Mouse (Mus musculus): ENCODE results near the gene Gnb1l. TPM values are rescaled to one million over a fixed set of nuclear protein-coding genes. Genes with fewer than 3 reads are reported as not detected.
A peak's percentile ranks its signal among the peaks of the same experiment; 100 is the strongest.

The Gnb1l gene
- polyA plus RNA-seq, 1 experiment from 2014 or later = 13.3 TPM

- Histone ChIP-seq H3K27ac (ENCODE audit: low read depth, low read length) (no peak overlapping the region), H3K9me3 (ENCODE audit: control insufficient read depth, low read length) (no peaks in the 10 kb centered on the region), H3K36me3 (ENCODE audit: control insufficient read depth, insufficient read depth, low read length) (no peaks in the 10 kb centered on the region), H3K4me2 (ENCODE audit: low read depth) (no peak overlapping the region), H3K27me3 (ENCODE audit: control insufficient read depth, insufficient read depth, low read length) (peaks cover 9% of the 10 kb centered on the region; the same call in 1 of the 2 replicates), H3K4me3 (ENCODE audit: low read depth, low read length) (no peak overlapping the region), H3K4me1 (ENCODE audit: control insufficient read depth, insufficient read depth, low read length) (peaks cover 5% of the 10 kb centered on the region), H3K9ac (ENCODE audit: low read length) (no peak overlapping the region)
- no peak for ATAC-seq (ENCODE audit: insufficient read depth, low FRiP score, low TSS enrichment)
- no peak for DNase-seq (ENCODE audit: low spot score)
- 86% methylated on average over 5 of the region's 5 CpGs for WGBS
Observed at GRCm38 (mm10) chr16:18605705-18606104, 107.2 kb downstream of the Gnb1l start.

GRCm38 (mm10) chr16:18608226-18608625 is 109.7 kb downstream of the Gnb1l start:
- H3K9me3 ChIP-seq (ENCODE audit: control insufficient read depth, low read length) = no peaks in the 10 kb centered on the region
- H3K27me3 ChIP-seq (ENCODE audit: control insufficient read depth, insufficient read depth, low read length) = peaks cover 9% of the 10 kb centered on the region; the same call in 1 of the 2 replicates
- no peak for ATAC-seq (ENCODE audit: insufficient read depth, low FRiP score, low TSS enrichment)
- H3K9ac ChIP-seq (ENCODE audit: low read length) = no peak overlapping the region
- peaks cover 9% of the 10 kb centered on the region for H3K4me1 ChIP-seq (ENCODE audit: control insufficient read depth, insufficient read depth, low read length)
- WGBS = 3% methylated on average over 11 of the region's 11 CpGs
- H3K4me2 ChIP-seq (ENCODE audit: low read depth) = no peak overlapping the region
- H3K36me3 ChIP-seq (ENCODE audit: control insufficient read depth, insufficient read depth, low read length) = no peaks in the 10 kb centered on the region
- DNase-seq (ENCODE audit: low spot score) = peak; percentile 41
- no peak overlapping the region for H3K27ac ChIP-seq (ENCODE audit: low read depth, low read length)
- H3K4me3 ChIP-seq (ENCODE audit: low read depth, low read length) = no peak overlapping the region

GRCm38 (mm10) chr16:18609099-18609498 is 110.6 kb downstream of the Gnb1l start:
- Histone ChIP-seq H3K27ac (ENCODE audit: low read depth, low read length) (no peak overlapping the region), H3K4me2 (ENCODE audit: low read depth) (no peak overlapping the region), H3K9ac (ENCODE audit: low read length) (no peak overlapping the region), H3K36me3 (ENCODE audit: control insufficient read depth, insufficient read depth, low read length) (no peaks in the 10 kb centered on the region), H3K4me1 (ENCODE audit: control insufficient read depth, insufficient read depth, low read length) (peaks cover 12% of the 10 kb centered on the region), H3K27me3 (ENCODE audit: control insufficient read depth, insufficient read depth, low read length) (peaks cover 9% of the 10 kb centered on the region; the same call in 1 of the 2 replicates), H3K4me3 (ENCODE audit: low read depth, low read length) (no peak overlapping the region), H3K9me3 (ENCODE audit: control insufficient read depth, low read length) (no peaks in the 10 kb centered on the region)
- 67% methylated on average over 2 of the region's 2 CpGs for WGBS
- DNase-seq (ENCODE audit: low spot score) (no peak), ATAC-seq (ENCODE audit: insufficient read depth, low FRiP score, low TSS enrichment) (no peak)

- H3K4me1 ChIP-seq (ENCODE audit: control insufficient read depth, insufficient read depth, low read length) = peaks cover 12% of the 10 kb centered on the region
- H3K27ac ChIP-seq (ENCODE audit: low read depth, low read length) = no peak overlapping the region
- ATAC-seq (ENCODE audit: insufficient read depth, low FRiP score, low TSS enrichment) = 0 out of 2 replicates have a peak, but pooled peaks have one; percentile 45
- H3K9me3 ChIP-seq (ENCODE audit: control insufficient read depth, low read length) = no peaks in the 10 kb centered on the region
- no peak for DNase-seq (ENCODE audit: low spot score)
- H3K9ac ChIP-seq (ENCODE audit: low read length) = no peak overlapping the region
- 49% methylated on average over 13 of the region's 13 CpGs for WGBS
- H3K4me2 ChIP-seq (ENCODE audit: low read depth) = no peak overlapping the region
- H3K4me3 ChIP-seq (ENCODE audit: low read depth, low read length) = no peak overlapping the region
- peaks cover 6% of the 10 kb centered on the region; the same call in 1 of the 2 replicates for H3K27me3 ChIP-seq (ENCODE audit: control insufficient read depth, insufficient read depth, low read length)
- H3K36me3 ChIP-seq (ENCODE audit: control insufficient read depth, insufficient read depth, low read length) = no peaks in the 10 kb centered on the region
Observed at GRCm38 (mm10) chr16:18611752-18612151, 113.2 kb downstream of the Gnb1l start.

GRCm38 (mm10) chr16:18613301-18613700 is 114.8 kb downstream of the Gnb1l start:
- no peak for DNase-seq (ENCODE audit: low spot score)
- WGBS = 70% methylated on average over 3 of the region's 3 CpGs
- ATAC-seq (ENCODE audit: insufficient read depth, low FRiP score, low TSS enrichment) = no peak

More at GRCm38 (mm10) chr16:18613301-18613700, 114.8 kb downstream of the Gnb1l start:
- no peaks in the 10 kb centered on the region for H3K9me3 ChIP-seq (ENCODE audit: control insufficient read depth, low read length)
- H3K4me1 ChIP-seq (ENCODE audit: control insufficient read depth, insufficient read depth, low read length) = peaks cover 8% of the 10 kb centered on the region
- no peak overlapping the region for H3K27ac ChIP-seq (ENCODE audit: low read depth, low read length)
- peaks cover 3% of the 10 kb centered on the region for H3K27me3 ChIP-seq (ENCODE audit: control insufficient read depth, insufficient read depth, low read length)
- no peaks in the 10 kb centered on the region for H3K36me3 ChIP-seq (ENCODE audit: control insufficient read depth, insufficient read depth, low read length)
- H3K4me2 ChIP-seq (ENCODE audit: low read depth) = no peak overlapping the region; the same call in 1 of the 2 replicates
- no peak overlapping the region for H3K9ac ChIP-seq (ENCODE audit: low read length)
- H3K4me3 ChIP-seq (ENCODE audit: low read depth, low read length) = no peak overlapping the region

Other genes starting within 250 kb of the Gnb1l start
- gene Ranbp1, start 250.0 kb upstream of the Gnb1l start, polyA plus RNA-seq (2014; fragmentation: Nextera tagmentation; extraction: Ambion mirVana) = 953 and 1,053 TPM in 2 replicates
- 3.6 and 9.2 TPM in 2 replicates for gene Gm49776, start 240.4 kb upstream of the Gnb1l start, polyA plus RNA-seq (2014; fragmentation: Nextera tagmentation; extraction: Ambion mirVana)
- 34.0 and 40.9 TPM in 2 replicates for gene Dgcr8, start 209.5 kb upstream of the Gnb1l start, polyA plus RNA-seq (2014; fragmentation: Nextera tagmentation; extraction: Ambion mirVana)
- 43.4 and 49.8 TPM in 2 replicates for gene Tango2, start 150.6 kb upstream of the Gnb1l start, polyA plus RNA-seq (2014; fragmentation: Nextera tagmentation; extraction: Ambion mirVana)
- gene Arvcf, start 150.5 kb upstream of the Gnb1l start, polyA plus RNA-seq (2014; fragmentation: Nextera tagmentation; extraction: Ambion mirVana) = 81.6 and 82.2 TPM in 2 replicates
- 20.4 TPM in 2 replicates for gene Txnrd2, start 72.3 kb upstream of the Gnb1l start, polyA plus RNA-seq (2014; fragmentation: Nextera tagmentation; extraction: Ambion mirVana)
- 60.8 and 64.0 TPM in 2 replicates for gene Comt, start 71.9 kb upstream of the Gnb1l start, polyA plus RNA-seq (2014; fragmentation: Nextera tagmentation; extraction: Ambion mirVana)
- gene Rtl10, start 188 bp downstream of the Gnb1l start, polyA plus RNA-seq (2014; fragmentation: Nextera tagmentation; extraction: Ambion mirVana) = 1.7 and 2.4 TPM in 2 replicates
- gene Tbx1, start 92.0 kb downstream of the Gnb1l start, polyA plus RNA-seq (2014; fragmentation: Nextera tagmentation; extraction: Ambion mirVana) = 3.8 and 5.3 TPM in 2 replicates
- gene Gp1bb, start 123.7 kb downstream of the Gnb1l start, polyA plus RNA-seq (2014; fragmentation: Nextera tagmentation; extraction: Ambion mirVana) = 9.5 and 11.4 TPM in 2 replicates
- 3.6 and 3.8 TPM in 2 replicates for gene Gm49601, start 127.7 kb downstream of the Gnb1l start, polyA plus RNA-seq (2014; fragmentation: Nextera tagmentation; extraction: Ambion mirVana)
- gene Sept5, start 131.2 kb downstream of the Gnb1l start, polyA plus RNA-seq (2014; fragmentation: Nextera tagmentation; extraction: Ambion mirVana) = 68.6 and 79.8 TPM in 2 replicates

Measured in neural tube, embryonic 11.5 days (tissue).